In genomic region chr6:83356569-83357138, GRCm38 (mm10) we compare ENCODE assay signal across 7 mouse cellular contexts. TPM values are rescaled to one million over a fixed set of nuclear protein-coding genes. Genes with fewer than 3 reads are reported as not detected.
DNase-seq lines count a peak whose midpoint lies in the region; ATAC-seq and TF ChIP-seq lines count a peak whose summit lies in the region.

No protein-coding gene starts in this region.

- H3K4me1 ChIP-seq in intestine, embryonic 15.5 days (replicated peaks): peaks cover 5% of the 10 kb centered on the region
- H3K4me1 ChIP-seq in midbrain, embryonic 13.5 days (replicated peaks): 0 out of 2 replicates have a peak, but pooled peaks cover 3% of the 10 kb centered on the region
- peaks cover 15% of the 10 kb centered on the region; the same call in 1 of the 2 replicates for H3K4me1 ChIP-seq in small intestine, adult 2 months (ENCODE audit: control insufficient read depth, insufficient read depth, insufficient read length, low read length)

- H3K4me2 ChIP-seq in intestine, embryonic 15.5 days (replicated peaks): no peak overlapping the region
- H3K4me2 ChIP-seq in midbrain, embryonic 13.5 days (replicated peaks): no peak overlapping the region

- H3K4me3 ChIP-seq in intestine, embryonic 15.5 days (replicated peaks): no peak overlapping the region; the same call in 1 of the 2 replicates
- no peak overlapping the region for H3K4me3 ChIP-seq in midbrain, embryonic 13.5 days (replicated peaks)
- no peak overlapping the region for H3K4me3 ChIP-seq in small intestine, adult 2 months (ENCODE audit: low read depth, low read length)

- 26% methylated on average over 7 of the region's 7 CpGs for WGBS in intestine, embryonic 15.5 days
- WGBS in midbrain, embryonic 13.5 days: 22% methylated on average over 7 of the region's 7 CpGs
- 28% methylated on average over 7 of the region's 7 CpGs for WGBS in small intestine, adult 2 months

- TF ChIP-seq CTCF in small intestine, adult 2 months (IDR thresholded peaks at IDR 0.05; ENCODE audit: extremely low read depth, insufficient read length, insufficient replicate concordance, low read depth, low read length): peak; percentile 97

- H3K36me3 ChIP-seq in intestine, embryonic 15.5 days: peaks cover 13% of the 10 kb centered on the region
- peaks cover 65% of the 10 kb centered on the region for H3K36me3 ChIP-seq in midbrain, embryonic 13.5 days
- peaks cover 29% of the 10 kb centered on the region for H3K36me3 ChIP-seq in small intestine, adult 2 months (ENCODE audit: control insufficient read depth, insufficient read depth, low read length)

- DNase-seq in adrenal gland, adult (ENCODE audit: inconsistent age in 2 of 2, low spot score in 1 of 2): peak; percentile 80 to 94
- DNase-seq in embryo, embryonic 10.5 days (ENCODE audit: low spot score): peak; percentile 88
- DNase-seq in gastrocnemius, postnatal 4 days (ENCODE audit: low spot score in 2 of 2): peak; percentile 77 to 82
- peak; percentile 87 for DNase-seq in left cerebral cortex, postnatal 4 days

- no peak overlapping the region for H3K27ac ChIP-seq in intestine, embryonic 15.5 days
- H3K27ac ChIP-seq in midbrain, embryonic 13.5 days: no peak overlapping the region
- no peak overlapping the region for H3K27ac ChIP-seq in small intestine, adult 2 months (ENCODE audit: insufficient read depth, low read depth, low read length)

- no peaks in the 10 kb centered on the region for H3K9me3 ChIP-seq in intestine, embryonic 15.5 days
- H3K9me3 ChIP-seq in midbrain, embryonic 13.5 days: no peaks in the 10 kb centered on the region

- intact Hi-C loops in left cerebral cortex, postnatal 4 days (cut with DNase I): loop anchor here (5.0 kb wide), 1 partner anchor 156 kb away; no protein-coding TSS in a partner anchor

- no peak for TF ChIP-seq POLR2A in small intestine, adult 2 months (IDR thresholded peaks at IDR 0.05; ENCODE audit: low read depth, low read length)

- no peaks in the 10 kb centered on the region for H3K27me3 ChIP-seq in intestine, embryonic 15.5 days (replicated peaks)
- no peaks in the 10 kb centered on the region for H3K27me3 ChIP-seq in midbrain, embryonic 13.5 days
- no peaks in the 10 kb centered on the region for H3K27me3 ChIP-seq in small intestine, adult 2 months (ENCODE audit: control insufficient read depth, insufficient read depth, low read length)

- H3K9ac ChIP-seq in intestine, embryonic 15.5 days: no peak overlapping the region
- H3K9ac ChIP-seq in midbrain, embryonic 13.5 days (replicated peaks): no peak overlapping the region

- peak; percentile 50 for ATAC-seq in intestine, embryonic 15.5 days
- ATAC-seq in midbrain, embryonic 13.5 days: peak; percentile 68

RNA-seq across cellular contexts. Expression of gene Bola3, which starts 7.7 kb away (rescaled TPM):
- total RNA-seq in gastrocnemius, postnatal 4 days (2021): 100 to 1,000 TPM; 118 to 137 TPM
- 183 and 188 TPM in 2 replicates for polyA plus RNA-seq in intestine, embryonic 15.5 days (2015; fragmentation: Nextera tagmentation; extraction: Ambion mirVana)
- 10 to 100 TPM; 16.4 to 21.0 TPM for total RNA-seq in left cerebral cortex, postnatal 4 days (2021)
- 69.0 and 71.7 TPM in 2 replicates for polyA plus RNA-seq in midbrain, embryonic 13.5 days (2015; fragmentation: Nextera tagmentation; extraction: Ambion mirVana)
- polyA plus RNA-seq in small intestine, adult 2 months (2012; rRNA removed): 4.4 and 7.3 TPM in 2 replicates

RNA-seq across cellular contexts. Expression of gene Mob1a, which starts 30.8 kb away (rescaled TPM):
- 10 to 100 TPM; 36.6 to 42.8 TPM for total RNA-seq in gastrocnemius, postnatal 4 days (2021)
- polyA plus RNA-seq in intestine, embryonic 15.5 days (2015; fragmentation: Nextera tagmentation; extraction: Ambion mirVana): 56.7 and 63.9 TPM in 2 replicates
- total RNA-seq in left cerebral cortex, postnatal 4 days (2021): 10 to 100 TPM; 20.4 to 21.9 TPM
- polyA plus RNA-seq in midbrain, embryonic 13.5 days (2015; fragmentation: Nextera tagmentation; extraction: Ambion mirVana): 30.7 and 31.8 TPM in 2 replicates
- polyA plus RNA-seq in small intestine, adult 2 months (2012; rRNA removed): 4.1 and 19.5 TPM in 2 replicates

RNA-seq across cellular contexts. Expression of gene Mthfd2, which starts 30.9 kb away (rescaled TPM):
- total RNA-seq in gastrocnemius, postnatal 4 days (2021): 10 to 100 TPM in 1 of 2 experiments, 1 to 10 TPM in 1; 7.5 to 10.6 TPM
- polyA plus RNA-seq in intestine, embryonic 15.5 days (2015; fragmentation: Nextera tagmentation; extraction: Ambion mirVana): 38.4 and 42.0 TPM in 2 replicates
- 10 to 100 TPM; 17.3 to 17.5 TPM for total RNA-seq in left cerebral cortex, postnatal 4 days (2021)
- 26.5 and 26.6 TPM in 2 replicates for polyA plus RNA-seq in midbrain, embryonic 13.5 days (2015; fragmentation: Nextera tagmentation; extraction: Ambion mirVana)
- 2.8 and 3.3 TPM in 2 replicates for polyA plus RNA-seq in small intestine, adult 2 months (2012; rRNA removed)
